ENCODE assay signal across 8 mouse cellular contexts in the genomic region with DNA sequence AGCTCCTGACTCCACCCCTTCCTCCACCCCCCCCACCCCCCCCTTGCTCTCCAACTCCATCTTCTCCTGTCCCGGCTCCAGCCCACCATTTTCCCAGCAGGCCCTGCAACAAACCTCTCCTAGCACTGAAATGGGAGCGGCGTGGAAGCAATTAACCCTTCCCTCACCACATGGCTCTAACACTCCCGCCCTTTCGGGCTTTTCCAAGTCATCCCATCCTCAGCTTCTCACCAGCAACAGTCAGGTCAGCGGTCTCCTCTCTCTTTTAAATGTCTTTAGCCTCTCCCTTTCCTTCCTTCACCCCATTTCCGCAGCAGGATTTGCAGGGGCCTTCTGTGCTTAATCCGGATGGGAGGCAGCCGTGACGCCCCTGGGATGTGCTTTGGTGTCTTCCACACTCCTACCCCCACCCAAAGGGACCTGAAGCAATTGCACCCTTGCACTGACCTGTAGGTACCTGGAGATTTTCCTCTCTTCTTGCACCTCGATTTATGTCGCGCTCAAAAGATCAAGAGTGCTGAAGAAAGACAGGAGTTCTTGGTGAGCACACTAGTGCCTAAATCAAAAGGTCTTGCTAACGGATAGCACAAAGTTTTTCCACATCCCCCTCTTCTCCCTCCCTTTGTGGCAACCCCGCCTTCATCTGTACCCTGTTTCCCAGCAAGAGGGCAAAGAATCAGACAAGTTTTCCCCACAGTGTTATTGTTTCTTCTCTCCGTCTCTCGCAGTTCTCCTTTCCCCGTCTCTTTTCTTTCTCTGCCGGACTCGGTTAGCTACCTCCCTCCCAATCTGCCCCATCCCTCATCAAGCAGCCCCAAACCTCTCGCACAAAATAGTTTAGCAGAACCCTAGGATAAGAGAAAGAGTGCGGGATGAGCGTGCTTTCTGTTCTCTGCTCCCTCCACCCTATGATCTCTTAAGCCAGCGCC. TPM values are rescaled to one million over a fixed set of nuclear protein-coding genes. Genes with fewer than 3 reads are reported as not detected.
DNase-seq lines count a peak whose midpoint lies in the region; ATAC-seq lines count a peak whose summit lies in the region.

No protein-coding gene starts in this region.

- H3K9ac ChIP-seq in forebrain, embryonic 15.5 days (replicated peaks): peak overlapping the region; percentile 58
- H3K9ac ChIP-seq in liver, embryonic 15.5 days: peak overlapping the region; percentile 62
- peak overlapping the region; percentile 73 for H3K9ac ChIP-seq in neural tube, embryonic 13.5 days

- 24% methylated on average over 24 of the region's 24 CpGs for WGBS in forebrain, embryonic 15.5 days
- WGBS in liver, embryonic 15.5 days (ENCODE audit: insufficient replicate concordance): 14% methylated on average over 24 of the region's 24 CpGs
- WGBS in neural tube, embryonic 13.5 days: 22% methylated on average over 24 of the region's 24 CpGs

- intact Hi-C loops in heart, postnatal 14 days (cut with DNase I): no loop called here

- peak; percentile 81 for ATAC-seq in forebrain, embryonic 15.5 days (replicated peaks)
- ATAC-seq in liver, embryonic 15.5 days (ENCODE audit: insufficient read depth): peak; percentile 73
- peak; percentile 87 for ATAC-seq in neural tube, embryonic 13.5 days (ENCODE audit: low read depth)

- H3K4me1 ChIP-seq in forebrain, embryonic 15.5 days: peaks cover 4% of the 10 kb centered on the region; the same call in 1 of the 2 replicates
- peaks cover 8% of the 10 kb centered on the region for H3K4me1 ChIP-seq in liver, embryonic 15.5 days (replicated peaks)
- H3K4me1 ChIP-seq in neural tube, embryonic 13.5 days (replicated peaks): peaks cover 6% of the 10 kb centered on the region

- peak overlapping the region; percentile 55 for H3K4me2 ChIP-seq in forebrain, embryonic 15.5 days (replicated peaks)
- peak overlapping the region; percentile 68 for H3K4me2 ChIP-seq in liver, embryonic 15.5 days
- peak overlapping the region; percentile 52 for H3K4me2 ChIP-seq in neural tube, embryonic 13.5 days

- no peaks in the 10 kb centered on the region for H3K9me3 ChIP-seq in forebrain, embryonic 15.5 days
- no peaks in the 10 kb centered on the region for H3K9me3 ChIP-seq in liver, embryonic 15.5 days (replicated peaks)
- H3K9me3 ChIP-seq in neural tube, embryonic 13.5 days: no peaks in the 10 kb centered on the region

- no peaks in the 10 kb centered on the region for H3K27me3 ChIP-seq in forebrain, embryonic 15.5 days
- H3K27me3 ChIP-seq in liver, embryonic 15.5 days: no peaks in the 10 kb centered on the region; the same call in 1 of the 2 replicates
- H3K27me3 ChIP-seq in neural tube, embryonic 13.5 days: no peaks in the 10 kb centered on the region

- peak overlapping the region; percentile 86 for H3K27ac ChIP-seq in forebrain, embryonic 15.5 days (replicated peaks)
- peak overlapping the region; percentile 83 for H3K27ac ChIP-seq in liver, embryonic 15.5 days (replicated peaks)
- peak overlapping the region; percentile 85 for H3K27ac ChIP-seq in neural tube, embryonic 13.5 days (replicated peaks)

- no peaks in the 10 kb centered on the region for H3K36me3 ChIP-seq in forebrain, embryonic 15.5 days
- 0 out of 2 replicates have a peak, but pooled peaks cover 5% of the 10 kb centered on the region for H3K36me3 ChIP-seq in liver, embryonic 15.5 days (replicated peaks)
- no peaks in the 10 kb centered on the region for H3K36me3 ChIP-seq in neural tube, embryonic 13.5 days

- H3K4me3 ChIP-seq in forebrain, embryonic 15.5 days: peak overlapping the region; percentile 59
- H3K4me3 ChIP-seq in liver, embryonic 15.5 days (replicated peaks): peak overlapping the region; percentile 64
- peak overlapping the region; percentile 54 for H3K4me3 ChIP-seq in neural tube, embryonic 13.5 days

- peak; percentile 57 for DNase-seq in Muller cell, postnatal 12 days (ENCODE audit: inconsistent ontology term)
- peak; percentile 40 to 64 for DNase-seq in cerebellum, adult 18-20 months
- DNase-seq in heart, postnatal 14 days: peak; percentile 49 to 60
- peak; percentile 52 for DNase-seq in layer of hippocampus, adult 11-12 months (ENCODE audit: low spot score)
- peak; percentile 23 to 40 for DNase-seq in urinary bladder, postnatal 36 days (ENCODE audit: low spot score in 2 of 2)

RNA-seq across cellular contexts. Expression of gene Tceal8, which starts 0.7 kb away (rescaled TPM):
- polyA plus RNA-seq in forebrain, embryonic 15.5 days (2015; fragmentation: Nextera tagmentation; extraction: Ambion mirVana): 112 and 115 TPM in 2 replicates
- total RNA-seq in heart, postnatal 14 days (2021): 10 to 100 TPM; 27.2 to 34.4 TPM
- 167 and 187 TPM in 2 replicates for polyA plus RNA-seq in liver, embryonic 15.5 days (2015; fragmentation: Nextera tagmentation; extraction: Ambion mirVana)
- polyA plus RNA-seq in neural tube, embryonic 13.5 days (2015; fragmentation: Nextera tagmentation; extraction: Ambion mirVana): 152 and 172 TPM in 2 replicates

RNA-seq across cellular contexts. Expression of gene Tceal5, which starts 32.2 kb away (rescaled TPM):
- polyA plus RNA-seq in forebrain, embryonic 15.5 days (2015; fragmentation: Nextera tagmentation; extraction: Ambion mirVana): 17.5 and 17.7 TPM in 2 replicates
- total RNA-seq in heart, postnatal 14 days (2021): 1 to 10 TPM; 1.6 to 1.7 TPM
- polyA plus RNA-seq in liver, embryonic 15.5 days (2015; fragmentation: Nextera tagmentation; extraction: Ambion mirVana): 8.8 and 10.7 TPM in 2 replicates
- polyA plus RNA-seq in neural tube, embryonic 13.5 days (2015; fragmentation: Nextera tagmentation; extraction: Ambion mirVana): 20.8 and 22.7 TPM in 2 replicates

RNA-seq across cellular contexts. Expression of gene Bex4, which starts 32.7 kb away (rescaled TPM):
- polyA plus RNA-seq in forebrain, embryonic 15.5 days (2015; fragmentation: Nextera tagmentation; extraction: Ambion mirVana): 138 and 141 TPM in 2 replicates
- 1 to 10 TPM in 1 of 2 experiments, under 1 TPM in 1; 0.71 to 1.7 TPM for total RNA-seq in heart, postnatal 14 days (2021)
- 128 and 149 TPM in 2 replicates for polyA plus RNA-seq in liver, embryonic 15.5 days (2015; fragmentation: Nextera tagmentation; extraction: Ambion mirVana)
- 97.9 and 101 TPM in 2 replicates for polyA plus RNA-seq in neural tube, embryonic 13.5 days (2015; fragmentation: Nextera tagmentation; extraction: Ambion mirVana)

RNA-seq across cellular contexts. Expression of gene Tceal7, which starts 43.1 kb away (rescaled TPM):
- polyA plus RNA-seq in forebrain, embryonic 15.5 days (2015; fragmentation: Nextera tagmentation; extraction: Ambion mirVana): 1.3 and 1.4 TPM in 2 replicates
- 1 to 10 TPM; 1.9 to 2.0 TPM for total RNA-seq in heart, postnatal 14 days (2021)
- 8.2 and 14.3 TPM in 2 replicates for polyA plus RNA-seq in liver, embryonic 15.5 days (2015; fragmentation: Nextera tagmentation; extraction: Ambion mirVana)
- polyA plus RNA-seq in neural tube, embryonic 13.5 days (2015; fragmentation: Nextera tagmentation; extraction: Ambion mirVana): 5.5 and 9.5 TPM in 2 replicates

RNA-seq across cellular contexts. Expression of gene Bex1, which starts 43.9 kb away (rescaled TPM):
- polyA plus RNA-seq in forebrain, embryonic 15.5 days (2015; fragmentation: Nextera tagmentation; extraction: Ambion mirVana): 199 and 201 TPM in 2 replicates
- total RNA-seq in heart, postnatal 14 days (2021): 1 to 10 TPM; 2.9 to 7.0 TPM
- 187 and 201 TPM in 2 replicates for polyA plus RNA-seq in liver, embryonic 15.5 days (2015; fragmentation: Nextera tagmentation; extraction: Ambion mirVana)
- polyA plus RNA-seq in neural tube, embryonic 13.5 days (2015; fragmentation: Nextera tagmentation; extraction: Ambion mirVana): 191 and 193 TPM in 2 replicates

Comparison
In these comparisons a context has a peak if more than half of its experiments do, and no peak if none do; other contexts are left out.
1. Peak in every context shown above with its lines: DNase-seq, ATAC-seq, H3K4me3 ChIP-seq and H3K27ac ChIP-seq.